Mouse (Mus musculus): ENCODE data around the gene Trim65. TPM values are rescaled to one million over a fixed set of nuclear protein-coding genes. Genes with fewer than 3 reads are reported as not detected.
"Not testable (repeated sequence)": the region's sequence is repeated elsewhere in the genome, so short reads cannot be mapped to it uniquely, and the experiment has no call there.

The Trim65 gene
- polyA plus RNA-seq, 2 experiments from 2014 or later: 14.4 to 17.9 TPM

- ATAC-seq: no peak
Measured at GRCm38 (mm10) chr11:116108464-116109137, 22.3 kb downstream of the Trim65 start.

GRCm38 (mm10) chr11:116107777-116108285 lies 23.1 kb downstream of the Trim65 start:
- ATAC-seq: no peak

- no peak for ATAC-seq
Measured at GRCm38 (mm10) chr11:116106963-116107776, 23.8 kb downstream of the Trim65 start.

GRCm38 (mm10) chr11:116106154-116106962 lies 24.6 kb downstream of the Trim65 start:
- ATAC-seq: no peak

- no peak for ATAC-seq
Measured at GRCm38 (mm10) chr11:116105065-116105464, 25.9 kb downstream of the Trim65 start.

- no peak for ATAC-seq
Measured at GRCm38 (mm10) chr11:116104006-116104646, 26.8 kb downstream of the Trim65 start.

- no peak for ATAC-seq
Measured at GRCm38 (mm10) chr11:116103572-116103971, 27.4 kb downstream of the Trim65 start.

GRCm38 (mm10) chr11:116102472-116102871 lies 28.5 kb downstream of the Trim65 start:
- ATAC-seq: no peak

GRCm38 (mm10) chr11:116101931-116102381 lies 29.0 kb downstream of the Trim65 start:
- no peak for ATAC-seq

- ATAC-seq: no peak
Measured at GRCm38 (mm10) chr11:116100839-116101238, 30.1 kb downstream of the Trim65 start.

GRCm38 (mm10) chr11:116100385-116100784 lies 30.5 kb downstream of the Trim65 start:
- ATAC-seq: no peak

GRCm38 (mm10) chr11:116099462-116099861 lies 31.5 kb downstream of the Trim65 start:
- ATAC-seq: no peak

- ATAC-seq: no peak
Measured at GRCm38 (mm10) chr11:116098711-116099460, 32.0 kb downstream of the Trim65 start.

- ATAC-seq: no peak
Measured at GRCm38 (mm10) chr11:116096213-116097108, 34.5 kb downstream of the Trim65 start.

- ATAC-seq: no peak
Measured at GRCm38 (mm10) chr11:116095573-116095972, 35.4 kb downstream of the Trim65 start.

GRCm38 (mm10) chr11:116093771-116094565 lies 37.0 kb downstream of the Trim65 start:
- ATAC-seq: no peak

GRCm38 (mm10) chr11:116092959-116093358 lies 38.0 kb downstream of the Trim65 start:
- ATAC-seq: not testable (repeated sequence)

GRCm38 (mm10) chr11:116091591-116091990 lies 39.3 kb downstream of the Trim65 start:
- ATAC-seq: no peak

- no peak for ATAC-seq
Measured at GRCm38 (mm10) chr11:116089545-116089944, 41.4 kb downstream of the Trim65 start.

All from CD4-positive, CD25-positive, alpha-beta regulatory T cell, adult 4 months (primary cell).